Mouse (Mus musculus) brain, embryonic 14.5 days (tissue): Measurements from ENCODE around the gene Fank1.

ENCODE experiments used
- CTCF ChIP-seq: fragments of 200-500 bp; IDR thresholded peaks from 2 replicates; pipeline ENCODE4 v1.5.1; 2012; ENCODE audit warnings: inconsistent platforms, mild to moderate bottlenecking, moderate library complexity, borderline replicate concordance; ENCODE audit not compliant: insufficient read depth, insufficient read length; ENCODE audit errors: extremely low read depth
- POLR2A ChIP-seq: fragments of 200-500 bp; IDR thresholded peaks from 2 replicates; pipeline ENCODE4 v1.6.1; 2012; ENCODE audit warnings: mild to moderate bottlenecking, inconsistent platforms, borderline replicate concordance; ENCODE audit not compliant: poor library complexity, insufficient read depth, insufficient read length, severe bottlenecking; ENCODE audit errors: extremely low read depth

GRCm38 (mm10) chr7:133765240-133765848, 11.3 kb upstream of the Fank1 start:
- TF ChIP-seq CTCF (no peak), POLR2A (no peak)
